Mouse (Mus musculus) heart, embryonic 14.5 days (tissue): ENCODE data around the gene Tsc2. TPM values are rescaled to one million over a fixed set of nuclear protein-coding genes. Genes with fewer than 3 reads are reported as not detected.

Source experiments
- ATAC-seq: fragments of 200-750 bp; cut with Nextera tagmentation; 2 replicates; pipeline ENCODE4 v1.8.0; 2017; ENCODE audit warnings: low read depth, moderate TSS enrichment; ENCODE audit not compliant: insufficient number of reproducible peaks, insufficient read depth, low FRiP score
- H3K27ac ChIP-seq, 2 experiments: fragments of 200-500 bp in 1 of 2; fragments of 300-500 bp in 1 of 2; sonication (generic) in 1 of 2; replicated peaks in 1 of 2; 2 replicates each; pipeline ENCODE4 v1.5.1; 2012 to 2014; ENCODE audit warnings: low read depth in 2 of 2, low read length in 2 of 2, control low read depth in 1 of 2, mild to moderate bottlenecking in 1 of 2, mixed read lengths in 1 of 2; ENCODE audit not compliant: control insufficient read depth in 1 of 2, insufficient read depth in 1 of 2
- H3K27me3 ChIP-seq: fragments of 300-500 bp; sonication (generic); 2 replicates; pipeline ENCODE4 v1.6.1; 2014; ENCODE audit warnings: mild to moderate bottlenecking, low read length, control low read depth; ENCODE audit not compliant: control insufficient read depth, insufficient read depth
- H3K36me3 ChIP-seq: fragments of 300-500 bp; sonication (generic); 2 replicates; pipeline ENCODE4 v1.6.1; 2014; ENCODE audit warnings: mild to moderate bottlenecking, control low read depth, low read length, mixed read lengths; ENCODE audit not compliant: control insufficient read depth, insufficient read depth
- H3K4me1 ChIP-seq, 2 experiments: fragments of 200-500 bp in 1 of 2; fragments of 300-500 bp in 1 of 2; sonication (generic) in 1 of 2; 2 replicates each; pipeline ENCODE4 v1.6.1; 2012 to 2014; ENCODE audit warnings: low read length in 2 of 2, control low read depth in 1 of 2, mixed read lengths in 1 of 2; ENCODE audit not compliant: control insufficient read depth in 2 of 2, insufficient read depth in 2 of 2
- H3K4me2 ChIP-seq: fragments of 300-500 bp; sonication (generic); 2 replicates; pipeline ENCODE4 v1.6.1; 2014; ENCODE audit warnings: mild to moderate bottlenecking, low read length
- H3K4me3 ChIP-seq, 2 experiments: fragments of 200-500 bp in 1 of 2; fragments of 300-500 bp in 1 of 2; sonication (generic) in 1 of 2; 2 replicates each; pipeline ENCODE4 v1.5.1; 2012 to 2014; ENCODE audit warnings: low read length in 2 of 2, mild to moderate bottlenecking in 2 of 2, control low read depth in 1 of 2, low read depth in 1 of 2, moderate library complexity in 1 of 2; ENCODE audit not compliant: control insufficient read depth in 1 of 2, insufficient read depth in 1 of 2
- H3K9ac ChIP-seq: fragments of 300-500 bp; sonication (generic); 2 replicates; pipeline ENCODE4 v1.6.1; 2014; ENCODE audit warnings: mild to moderate bottlenecking, low read length
- H3K9me3 ChIP-seq: fragments of 300-500 bp; sonication (generic); 2 replicates; pipeline ENCODE4 v1.6.1; 2016; ENCODE audit warnings: low read length, control low read depth; ENCODE audit not compliant: control insufficient read depth
- WGBS: fragments of 180-500 bp; shearing (Covaris S2); extraction: QIAGEN DNeasy Blood & Tissue Kit; methylation state at CpG from one replicate; pipeline ENCODE4 v1.1.7; 2014; 5-methylcytosine and 5-hydroxymethylcytosine counted together
- polyA plus RNA-seq: library from polyadenylated mRNA; unstranded; fragments of >200 nt; fragmentation: Nextera tagmentation; extraction: Ambion mirVana; gene quantifications from 2 replicates; pipeline ENCODE4 v1.2.1, GENCODE M21; 2014

Gene Tsc2
- polyA plus RNA-seq, 1 experiment from 2014 or later = 51.1 TPM

GRCm38 (mm10) chr17:24640119-24640518, 7.7 kb upstream of the Tsc2 start:
- ATAC-seq = no peak
- WGBS = 91% methylated on average over 7 of the region's 7 CpGs
- no peak overlapping the region for H3K9ac ChIP-seq
- peaks cover 31% of the 10 kb centered on the region for H3K36me3 ChIP-seq
- H3K27me3 ChIP-seq = no peaks in the 10 kb centered on the region; the same call in 1 of the 2 replicates
- no peaks in the 10 kb centered on the region for H3K9me3 ChIP-seq
- H3K27ac ChIP-seq = peak overlapping the region in 1 of 2 experiments; percentile 72; a peak in 2 of 4 replicates
- peaks cover 23 to 27% of the 10 kb centered on the region in 2 experiments for H3K4me1 ChIP-seq
- no peak overlapping the region for H3K4me3 ChIP-seq
- no peak overlapping the region for H3K4me2 ChIP-seq

GRCm38 (mm10) chr17:24639571-24639988, 7.2 kb upstream of the Tsc2 start:
- Histone ChIP-seq H3K36me3 (peaks cover 31% of the 10 kb centered on the region), H3K27ac (peak overlapping the region; percentile 56 to 72), H3K4me3 (no peak overlapping the region), H3K9ac (no peak overlapping the region), H3K9me3 (no peaks in the 10 kb centered on the region), H3K27me3 (no peaks in the 10 kb centered on the region; the same call in 1 of the 2 replicates), H3K4me1 (peaks cover 19 to 22% of the 10 kb centered on the region in 2 experiments), H3K4me2 (no peak overlapping the region)
- ATAC-seq = no peak
- WGBS = 70% methylated on average over 5 of the region's 5 CpGs

GRCm38 (mm10) chr17:24638840-24639239, 6.4 kb upstream of the Tsc2 start:
- ATAC-seq = no peak; the same call in 1 of the 2 replicates
- 66% methylated on average over 9 of the region's 9 CpGs for WGBS
- no peaks in the 10 kb centered on the region for H3K9me3 ChIP-seq
- peaks cover 31% of the 10 kb centered on the region for H3K36me3 ChIP-seq
- H3K4me2 ChIP-seq = no peak overlapping the region
- peaks cover 12 to 15% of the 10 kb centered on the region in 2 experiments for H3K4me1 ChIP-seq
- H3K27me3 ChIP-seq = peaks cover 3% of the 10 kb centered on the region; the same call in 1 of the 2 replicates
- H3K27ac ChIP-seq = peak overlapping the region; percentile 56 to 72
- no peak overlapping the region for H3K9ac ChIP-seq
- H3K4me3 ChIP-seq = no peak overlapping the region

DNA sequence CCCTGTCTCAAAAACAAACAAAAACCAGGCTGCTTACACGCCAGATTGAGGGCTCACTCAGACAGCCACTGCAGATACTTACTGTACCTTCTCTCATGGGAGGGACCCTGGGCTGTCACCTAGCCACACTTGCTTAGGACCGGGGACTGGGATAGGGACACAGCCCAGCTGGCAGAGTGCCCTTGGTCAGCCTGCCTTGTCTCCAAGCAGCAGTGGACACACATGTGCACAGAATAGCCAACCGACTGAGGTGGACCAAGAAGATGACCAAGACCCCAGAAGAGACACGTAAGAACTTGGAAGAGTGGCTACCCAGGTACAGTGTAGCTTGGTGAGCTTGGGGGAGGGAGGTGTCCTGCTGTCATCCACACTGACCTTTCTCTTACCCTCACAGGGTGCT, 5.8 kb upstream of the Tsc2 start:
- H3K4me1 ChIP-seq = peaks cover 12 to 17% of the 10 kb centered on the region in 2 experiments
- no peak overlapping the region for H3K9ac ChIP-seq
- 81% methylated on average over 4 of the region's 4 CpGs for WGBS
- no peaks in the 10 kb centered on the region for H3K9me3 ChIP-seq
- H3K4me3 ChIP-seq = no peak overlapping the region
- peaks cover 3% of the 10 kb centered on the region; the same call in 1 of the 2 replicates for H3K27me3 ChIP-seq
- no peak for ATAC-seq
- peaks cover 31% of the 10 kb centered on the region for H3K36me3 ChIP-seq
- H3K27ac ChIP-seq = peak overlapping the region in 1 of 2 experiments; percentile 8; a peak in 1 of 4 replicates
- no peak overlapping the region for H3K4me2 ChIP-seq

GRCm38 (mm10) chr17:24636781-24637481, 4.5 kb upstream of the Tsc2 start:
- no peak overlapping the region for H3K27ac ChIP-seq
- peaks cover 3% of the 10 kb centered on the region; the same call in 1 of the 2 replicates for H3K27me3 ChIP-seq
- ATAC-seq = no peak
- whole genome bisulfite sequencing = 56% methylated on average over 5 of the region's 5 CpGs
- H3K4me1 ChIP-seq = peaks cover 14 to 23% of the 10 kb centered on the region in 2 experiments
- H3K36me3 ChIP-seq = peaks cover 26% of the 10 kb centered on the region
- H3K4me3 ChIP-seq = no peak overlapping the region
- no peak overlapping the region for H3K9ac ChIP-seq
- no peak overlapping the region for H3K4me2 ChIP-seq
- H3K9me3 ChIP-seq = no peaks in the 10 kb centered on the region

DNA sequence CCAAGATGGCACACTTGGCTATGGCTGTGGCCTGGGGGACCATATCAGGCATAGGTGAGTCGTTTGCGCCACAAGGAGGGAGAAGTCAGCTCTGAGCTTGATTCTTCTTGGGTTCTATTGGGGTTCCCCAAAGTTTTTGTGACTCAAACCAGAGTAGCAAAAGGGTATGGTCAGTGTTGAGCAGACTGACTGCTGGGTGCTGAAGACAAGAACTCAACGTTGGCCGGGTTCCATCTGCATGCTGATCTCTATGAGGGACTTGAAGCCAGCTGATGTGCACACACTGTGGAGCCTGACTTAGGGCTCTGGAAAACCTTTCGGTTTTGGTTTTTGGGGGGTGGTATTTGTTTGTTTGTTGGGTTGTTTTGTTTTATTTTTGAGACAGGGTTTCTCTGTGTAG, 3.3 kb upstream of the Tsc2 start:
- H3K4me2 ChIP-seq = no peak overlapping the region
- 88% methylated on average over 5 of the region's 5 CpGs for WGBS
- peaks cover 17 to 28% of the 10 kb centered on the region in 2 experiments for H3K4me1 ChIP-seq
- H3K9me3 ChIP-seq = no peaks in the 10 kb centered on the region
- H3K27me3 ChIP-seq = peaks cover 3% of the 10 kb centered on the region; the same call in 1 of the 2 replicates
- no peak for ATAC-seq
- no peak overlapping the region for H3K9ac ChIP-seq
- no peak overlapping the region for H3K4me3 ChIP-seq
- no peak overlapping the region for H3K27ac ChIP-seq
- H3K36me3 ChIP-seq = peaks cover 22% of the 10 kb centered on the region

DNA sequence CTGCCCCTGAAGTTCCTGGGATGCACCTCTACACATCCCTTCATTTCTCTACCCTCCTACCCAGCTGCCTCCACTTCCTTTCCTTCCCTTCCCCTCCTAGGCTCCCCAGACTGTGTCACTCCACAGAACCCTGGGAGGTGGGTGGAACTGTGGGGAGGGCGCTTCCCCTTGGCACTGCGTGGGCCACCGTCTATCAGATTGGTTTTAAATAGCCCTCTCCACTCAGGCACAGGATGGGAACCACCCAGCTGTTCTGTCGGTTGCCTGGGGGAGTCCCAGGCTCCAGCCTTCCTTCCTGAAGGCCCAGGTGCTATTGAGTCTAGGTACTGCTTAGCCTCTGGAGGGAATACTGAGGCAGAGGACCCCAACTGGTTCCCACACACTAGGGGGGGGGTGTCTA, 2.6 kb upstream of the Tsc2 start:
- Histone ChIP-seq H3K9ac (no peak overlapping the region), H3K4me1 (peaks cover 17 to 26% of the 10 kb centered on the region in 2 experiments), H3K4me3 (no peak overlapping the region), H3K27ac (no peak overlapping the region), H3K36me3 (peaks cover 22% of the 10 kb centered on the region), H3K27me3 (peaks cover 3% of the 10 kb centered on the region; the same call in 1 of the 2 replicates), H3K9me3 (no peaks in the 10 kb centered on the region), H3K4me2 (no peak overlapping the region)
- WGBS = 41% methylated on average over 4 of the region's 4 CpGs
- ATAC-seq = no peak
